Mouse (Mus musculus): ENCODE data around the gene Pvalb. TPM values are rescaled to one million over a fixed set of nuclear protein-coding genes. Genes with fewer than 3 reads are reported as not detected.

The Pvalb gene
- polyA plus RNA-seq, 1 experiment from 2014 or later, result not detected

- TF ChIP-seq CTCF (IDR thresholded peaks at IDR 0.05; ENCODE audit: low read depth), result no peak
- TF ChIP-seq EP300 (optimal IDR thresholded peaks at IDR 0.05), result no peak
- Histone ChIP-seq H3K9me3 (ENCODE audit: control insufficient read depth, low read length) (no peaks in the 10 kb centered on the region), H3K9ac (ENCODE audit: low read length) (peak overlapping the region; percentile 67), H3K4me1 (replicated peaks; ENCODE audit: control insufficient read depth, insufficient read depth) (peaks cover 2% of the 10 kb centered on the region; the same call in 1 of the 2 replicates), H3K36me3 (ENCODE audit: control insufficient read depth, insufficient read depth, low read length) (no peaks in the 10 kb centered on the region), H3K4me2 (replicated peaks; ENCODE audit: low read depth) (peak overlapping the region; percentile 94), H3K4me3 (ENCODE audit: low read depth, low read length) (peak overlapping the region; percentile 67), H3K27me3 (ENCODE audit: control insufficient read depth, insufficient read depth, low read length) (no peaks in the 10 kb centered on the region), H3K27ac (replicated peaks) (peak overlapping the region; percentile 49)
- DNase-seq (ENCODE audit: low spot score) (no peak), ATAC-seq (ENCODE audit: low FRiP score, low TSS enrichment) (no peak)
- 22% methylated on average over 26 of the region's 26 CpGs for WGBS
These were observed 33.0 kb downstream of the Pvalb start for GRCm38 (mm10) chr15:78172899-78173817.

GRCm38 (mm10) chr15:78172256-78172898 lies 33.8 kb downstream of the Pvalb start:
- H3K4me2 ChIP-seq (replicated peaks; ENCODE audit: low read depth), result no peak overlapping the region
- H3K27me3 ChIP-seq (ENCODE audit: control insufficient read depth, insufficient read depth, low read length), result no peaks in the 10 kb centered on the region
- H3K27ac ChIP-seq (replicated peaks), result no peak overlapping the region
- H3K9ac ChIP-seq (ENCODE audit: low read length), result no peak overlapping the region
- no peaks in the 10 kb centered on the region for H3K36me3 ChIP-seq (ENCODE audit: control insufficient read depth, insufficient read depth, low read length)
- peaks cover 2% of the 10 kb centered on the region; the same call in 1 of the 2 replicates for H3K4me1 ChIP-seq (replicated peaks; ENCODE audit: control insufficient read depth, insufficient read depth)
- TF ChIP-seq CTCF (IDR thresholded peaks at IDR 0.05; ENCODE audit: low read depth), result no peak
- no peak for TF ChIP-seq EP300 (optimal IDR thresholded peaks at IDR 0.05)
- ATAC-seq (ENCODE audit: low FRiP score, low TSS enrichment), result no peak
- WGBS, result 74% methylated on average over 11 of the region's 11 CpGs
- no peaks in the 10 kb centered on the region for H3K9me3 ChIP-seq (ENCODE audit: control insufficient read depth, low read length)
- DNase-seq (ENCODE audit: low spot score), result no peak
- no peak overlapping the region for H3K4me3 ChIP-seq (ENCODE audit: low read depth, low read length)

GRCm38 (mm10) chr15:78171651-78172050 lies 34.5 kb downstream of the Pvalb start:
- H3K9me3 ChIP-seq (ENCODE audit: control insufficient read depth, low read length), result no peaks in the 10 kb centered on the region
- WGBS, result 90% methylated on average over 10 of the region's 10 CpGs
- DNase-seq (ENCODE audit: low spot score), result peak; percentile 19

GRCm38 (mm10) chr15:78170708-78171107 lies 35.5 kb downstream of the Pvalb start:
- ATAC-seq (ENCODE audit: low FRiP score, low TSS enrichment), result no peak
- no peak for DNase-seq (ENCODE audit: low spot score)
- Histone ChIP-seq H3K9me3 (ENCODE audit: control insufficient read depth, low read length) (no peaks in the 10 kb centered on the region), H3K36me3 (ENCODE audit: control insufficient read depth, insufficient read depth, low read length) (no peaks in the 10 kb centered on the region), H3K27me3 (ENCODE audit: control insufficient read depth, insufficient read depth, low read length) (no peaks in the 10 kb centered on the region), H3K4me1 (replicated peaks; ENCODE audit: control insufficient read depth, insufficient read depth) (peaks cover 2% of the 10 kb centered on the region; the same call in 1 of the 2 replicates), H3K4me2 (replicated peaks; ENCODE audit: low read depth) (no peak overlapping the region), H3K27ac (replicated peaks) (no peak overlapping the region), H3K4me3 (ENCODE audit: low read depth, low read length) (no peak overlapping the region), H3K9ac (ENCODE audit: low read length) (no peak overlapping the region)
- TF ChIP-seq CTCF (IDR thresholded peaks at IDR 0.05; ENCODE audit: low read depth) (no peak), EP300 (optimal IDR thresholded peaks at IDR 0.05) (no peak)
- 91% methylated on average over 15 of the region's 15 CpGs for WGBS

More at GRCm38 (mm10) chr15:78171651-78172050, 34.5 kb downstream of the Pvalb start:
- Histone ChIP-seq H3K27me3 (ENCODE audit: control insufficient read depth, insufficient read depth, low read length) (no peaks in the 10 kb centered on the region), H3K4me2 (replicated peaks; ENCODE audit: low read depth) (no peak overlapping the region), H3K4me1 (replicated peaks; ENCODE audit: control insufficient read depth, insufficient read depth) (peaks cover 2% of the 10 kb centered on the region; the same call in 1 of the 2 replicates), H3K9ac (ENCODE audit: low read length) (no peak overlapping the region), H3K4me3 (ENCODE audit: low read depth, low read length) (no peak overlapping the region), H3K27ac (replicated peaks) (no peak overlapping the region), H3K36me3 (ENCODE audit: control insufficient read depth, insufficient read depth, low read length) (no peaks in the 10 kb centered on the region)
- TF ChIP-seq EP300 (optimal IDR thresholded peaks at IDR 0.05) (no peak), CTCF (IDR thresholded peaks at IDR 0.05; ENCODE audit: low read depth) (peak; percentile 31; the same call in 1 of the 2 replicates)
- no peak for ATAC-seq (ENCODE audit: low FRiP score, low TSS enrichment)

GRCm38 (mm10) chr15:78169566-78169965 lies 36.6 kb downstream of the Pvalb start:
- no peak for DNase-seq (ENCODE audit: low spot score)
- no peak for ATAC-seq (ENCODE audit: low FRiP score, low TSS enrichment)
- Histone ChIP-seq H3K4me1 (replicated peaks; ENCODE audit: control insufficient read depth, insufficient read depth) (0 out of 2 replicates have a peak, but pooled peaks cover 2% of the 10 kb centered on the region), H3K9me3 (ENCODE audit: control insufficient read depth, low read length) (no peaks in the 10 kb centered on the region), H3K36me3 (ENCODE audit: control insufficient read depth, insufficient read depth, low read length) (no peaks in the 10 kb centered on the region), H3K4me3 (ENCODE audit: low read depth, low read length) (no peak overlapping the region), H3K9ac (ENCODE audit: low read length) (no peak overlapping the region), H3K27ac (replicated peaks) (no peak overlapping the region), H3K27me3 (ENCODE audit: control insufficient read depth, insufficient read depth, low read length) (no peaks in the 10 kb centered on the region), H3K4me2 (replicated peaks; ENCODE audit: low read depth) (no peak overlapping the region)
- 78% methylated on average over 10 of the region's 11 CpGs for WGBS
- TF ChIP-seq EP300 (optimal IDR thresholded peaks at IDR 0.05) (no peak), CTCF (IDR thresholded peaks at IDR 0.05; ENCODE audit: low read depth) (no peak)
